In genomic region chr6:48582037-48582436, GRCm38 (mm10) we compare ENCODE assay signal across 8 mouse cellular contexts. TPM values are rescaled to one million over a fixed set of nuclear protein-coding genes. Genes with fewer than 3 reads are reported as not detected.
DNase-seq lines count a peak whose midpoint lies in the region; ATAC-seq and TF ChIP-seq lines count a peak whose summit lies in the region.

No protein-coding gene starts in this region.

- ATAC-seq in frontal cortex, adult (ENCODE audit: low TSS enrichment): peak; percentile 75
- peak; percentile 29; the same call in 1 of the 2 replicates for ATAC-seq in lung, embryonic 14.5 days (ENCODE audit: insufficient read depth)
- ATAC-seq in intestine, postnatal 0 days: no peak
- ATAC-seq in neural tube, embryonic 15.5 days (ENCODE audit: low FRiP score): peak; percentile 45; the same call in 1 of the 2 replicates

- no peak overlapping the region for H3K27ac ChIP-seq in lung, embryonic 14.5 days (ENCODE audit: low read depth)
- H3K27ac ChIP-seq in intestine, postnatal 0 days (ENCODE audit: low read depth, low read length): no peak overlapping the region
- H3K27ac ChIP-seq in neural tube, embryonic 15.5 days (replicated peaks): no peak overlapping the region

- H3K4me2 ChIP-seq in lung, embryonic 14.5 days: no peak overlapping the region
- H3K4me2 ChIP-seq in intestine, postnatal 0 days (replicated peaks; ENCODE audit: low read depth): no peak overlapping the region
- H3K4me2 ChIP-seq in neural tube, embryonic 15.5 days: no peak overlapping the region

- H3K4me3 ChIP-seq in lung, embryonic 14.5 days (ENCODE audit: low read depth, low read length): no peak overlapping the region
- H3K4me3 ChIP-seq in intestine, postnatal 0 days (ENCODE audit: low read depth, low read length): no peak overlapping the region
- H3K4me3 ChIP-seq in neural tube, embryonic 15.5 days (replicated peaks): no peak overlapping the region

- peaks cover 8% of the 10 kb centered on the region for H3K4me1 ChIP-seq in lung, embryonic 14.5 days (ENCODE audit: insufficient read depth)
- no peaks in the 10 kb centered on the region for H3K4me1 ChIP-seq in intestine, postnatal 0 days (replicated peaks; ENCODE audit: control insufficient read depth, insufficient read depth, low read length)
- no peaks in the 10 kb centered on the region for H3K4me1 ChIP-seq in neural tube, embryonic 15.5 days

- DNase-seq in frontal cortex, postnatal 14 days (ENCODE audit: low spot score in 2 of 2): no peak
- DNase-seq in lung, embryonic 14.5 days: peak; percentile 91
- no peak for DNase-seq in lung, postnatal 4 days
- DNase-seq in cerebellum, postnatal 25 days: peak; percentile 35 to 60
- no peak for DNase-seq in left cerebral cortex, adult 8-10 months (ENCODE audit: low spot score in 2 of 2)

- WGBS in lung, embryonic 14.5 days: 69% methylated on average over 3 of the region's 3 CpGs
- 77% methylated on average over 3 of the region's 3 CpGs for WGBS in intestine, postnatal 0 days
- WGBS in neural tube, embryonic 15.5 days: 70% methylated on average over 3 of the region's 3 CpGs

- no peaks in the 10 kb centered on the region for H3K36me3 ChIP-seq in lung, embryonic 14.5 days (ENCODE audit: insufficient read depth)
- no peaks in the 10 kb centered on the region for H3K36me3 ChIP-seq in intestine, postnatal 0 days (ENCODE audit: control insufficient read depth, insufficient read depth)
- no peaks in the 10 kb centered on the region for H3K36me3 ChIP-seq in neural tube, embryonic 15.5 days

- TF ChIP-seq CTCF in lung, embryonic 14.5 days (IDR thresholded peaks at IDR 0.05; ENCODE audit: low read depth): peak; percentile 79
- TF ChIP-seq CTCF in intestine, postnatal 0 days (IDR thresholded peaks at IDR 0.05; ENCODE audit: low read depth): peak; percentile 85

- no peak overlapping the region for H3K9ac ChIP-seq in lung, embryonic 14.5 days
- H3K9ac ChIP-seq in intestine, postnatal 0 days (ENCODE audit: low read depth, low read length): no peak overlapping the region
- no peak overlapping the region for H3K9ac ChIP-seq in neural tube, embryonic 15.5 days (replicated peaks)

- H3K9me3 ChIP-seq in lung, embryonic 14.5 days (ENCODE audit: low read depth, low read length): no peaks in the 10 kb centered on the region
- H3K9me3 ChIP-seq in intestine, postnatal 0 days (ENCODE audit: control insufficient read depth): no peaks in the 10 kb centered on the region
- H3K9me3 ChIP-seq in neural tube, embryonic 15.5 days (replicated peaks): no peaks in the 10 kb centered on the region

- no peaks in the 10 kb centered on the region for H3K27me3 ChIP-seq in lung, embryonic 14.5 days (ENCODE audit: insufficient read depth, low read length)
- H3K27me3 ChIP-seq in intestine, postnatal 0 days (replicated peaks; ENCODE audit: control insufficient read depth, insufficient read depth, low read length): no peaks in the 10 kb centered on the region
- H3K27me3 ChIP-seq in neural tube, embryonic 15.5 days (replicated peaks): no peaks in the 10 kb centered on the region

RNA-seq across cellular contexts. Expression of gene Gm45021, which starts 7.4 kb away (rescaled TPM):
- polyA plus RNA-seq in lung, embryonic 14.5 days (2014; fragmentation: Nextera tagmentation; extraction: Ambion mirVana): not detected in 2 replicates
- polyA plus RNA-seq in intestine, postnatal 0 days (2015; fragmentation: Nextera tagmentation; extraction: Ambion mirVana): not detected in 2 replicates
- not detected in 2 replicates for polyA plus RNA-seq in neural tube, embryonic 15.5 days (2015; fragmentation: Nextera tagmentation; extraction: Ambion mirVana)
- total RNA-seq in left cerebral cortex, adult 8-10 months (2022): not detected

RNA-seq across cellular contexts. Expression of gene Rarres2, which starts 9.4 kb away (rescaled TPM):
- 43.1 and 47.0 TPM in 2 replicates for polyA plus RNA-seq in lung, embryonic 14.5 days (2014; fragmentation: Nextera tagmentation; extraction: Ambion mirVana)
- polyA plus RNA-seq in intestine, postnatal 0 days (2015; fragmentation: Nextera tagmentation; extraction: Ambion mirVana): 154 and 162 TPM in 2 replicates
- 11.5 and 16.7 TPM in 2 replicates for polyA plus RNA-seq in neural tube, embryonic 15.5 days (2015; fragmentation: Nextera tagmentation; extraction: Ambion mirVana)
- 10 to 100 TPM; 16.1 to 17.3 (median 16.9) TPM for total RNA-seq in left cerebral cortex, adult 8-10 months (2022)

RNA-seq across cellular contexts. Expression of gene Repin1, which starts 11.6 kb away (rescaled TPM):
- 30.3 and 31.5 TPM in 2 replicates for polyA plus RNA-seq in lung, embryonic 14.5 days (2014; fragmentation: Nextera tagmentation; extraction: Ambion mirVana)
- 11.3 and 12.0 TPM in 2 replicates for polyA plus RNA-seq in intestine, postnatal 0 days (2015; fragmentation: Nextera tagmentation; extraction: Ambion mirVana)
- 41.0 and 43.7 TPM in 2 replicates for polyA plus RNA-seq in neural tube, embryonic 15.5 days (2015; fragmentation: Nextera tagmentation; extraction: Ambion mirVana)
- 10 to 100 TPM; 62.2 to 67.3 (median 64.6) TPM for total RNA-seq in left cerebral cortex, adult 8-10 months (2022)

RNA-seq across cellular contexts. Expression of gene Gm44965, which starts 11.7 kb away (rescaled TPM):
- not detected in 2 replicates for polyA plus RNA-seq in lung, embryonic 14.5 days (2014; fragmentation: Nextera tagmentation; extraction: Ambion mirVana)
- polyA plus RNA-seq in intestine, postnatal 0 days (2015; fragmentation: Nextera tagmentation; extraction: Ambion mirVana): not detected in 2 replicates
- not detected in 2 replicates for polyA plus RNA-seq in neural tube, embryonic 15.5 days (2015; fragmentation: Nextera tagmentation; extraction: Ambion mirVana)
- total RNA-seq in left cerebral cortex, adult 8-10 months (2022): 1 to 10 TPM in 1 of 4 experiments, not detected in 3; 1.6 TPM

RNA-seq across cellular contexts. Expression of gene Zfp775, which starts 19.8 kb away (rescaled TPM):
- 7.6 and 7.8 TPM in 2 replicates for polyA plus RNA-seq in lung, embryonic 14.5 days (2014; fragmentation: Nextera tagmentation; extraction: Ambion mirVana)
- polyA plus RNA-seq in intestine, postnatal 0 days (2015; fragmentation: Nextera tagmentation; extraction: Ambion mirVana): 2.2 TPM in 2 replicates
- 12.8 and 13.0 TPM in 2 replicates for polyA plus RNA-seq in neural tube, embryonic 15.5 days (2015; fragmentation: Nextera tagmentation; extraction: Ambion mirVana)
- total RNA-seq in left cerebral cortex, adult 8-10 months (2022): 1 to 10 TPM; 7.7 to 9.5 (median 7.8) TPM

Comparison
In these comparisons a context has a peak if more than half of its experiments do, and no peak if none do; other contexts are left out.
1. DNase-seq: peak in lung, embryonic 14.5 days (single experiment) and cerebellum, postnatal 25 days (2 of 2); none in frontal cortex, postnatal 14 days (0 of 2), lung, postnatal 4 days (0 of 2) and left cerebral cortex, adult 8-10 months (0 of 2).